Mouse (Mus musculus): Measurements from ENCODE around the gene Chchd6.

Chchd6 gene

GRCm38 (mm10) chr6:89508725-89509124, 86.7 kb downstream of the Chchd6 start:
- DNase-seq (ENCODE audit: low spot score): no peak

GRCm38 (mm10) chr6:89508263-89508662, 87.2 kb downstream of the Chchd6 start:
- DNase-seq (ENCODE audit: low spot score): peak; percentile 19

GRCm38 (mm10) chr6:89499961-89500360, 95.5 kb downstream of the Chchd6 start:
- no peak for DNase-seq (ENCODE audit: low spot score)

GRCm38 (mm10) chr6:89498764-89499516, 96.5 kb downstream of the Chchd6 start:
- DNase-seq (ENCODE audit: low spot score): peak; percentile 87

- no peak for DNase-seq (ENCODE audit: low spot score)
These were observed 98.5 kb downstream of the Chchd6 start for GRCm38 (mm10) chr6:89496916-89497315.

GRCm38 (mm10) chr6:89492368-89492767, 103.1 kb downstream of the Chchd6 start:
- no peak for DNase-seq (ENCODE audit: low spot score)

GRCm38 (mm10) chr6:89490369-89490768, 105.1 kb downstream of the Chchd6 start:
- DNase-seq (ENCODE audit: low spot score): no peak

- no peak for DNase-seq (ENCODE audit: low spot score)
These were observed 105.9 kb downstream of the Chchd6 start for GRCm38 (mm10) chr6:89489533-89489932.

- peak; percentile 25 for DNase-seq (ENCODE audit: low spot score)
These were observed 109.4 kb downstream of the Chchd6 start for GRCm38 (mm10) chr6:89486055-89486454.

- no peak for DNase-seq (ENCODE audit: low spot score)
These were observed 114.3 kb downstream of the Chchd6 start for GRCm38 (mm10) chr6:89481192-89481591.

- no peak for DNase-seq (ENCODE audit: low spot score)
These were observed 127.5 kb downstream of the Chchd6 start for GRCm38 (mm10) chr6:89467908-89468307.

- no peak for DNase-seq (ENCODE audit: low spot score)
These were observed 128.2 kb downstream of the Chchd6 start for GRCm38 (mm10) chr6:89467290-89467689.

GRCm38 (mm10) chr6:89466875-89467274, 128.6 kb downstream of the Chchd6 start:
- peak; percentile 37 for DNase-seq (ENCODE audit: low spot score)

GRCm38 (mm10) chr6:89466053-89466708, 129.3 kb downstream of the Chchd6 start:
- DNase-seq (ENCODE audit: low spot score): no peak

GRCm38 (mm10) chr6:89462223-89462760, 133.2 kb downstream of the Chchd6 start:
- no peak for DNase-seq (ENCODE audit: low spot score)

- peak; percentile 31 for DNase-seq (ENCODE audit: low spot score)
These were observed 133.9 kb downstream of the Chchd6 start for GRCm38 (mm10) chr6:89461250-89462222.

- DNase-seq (ENCODE audit: low spot score): no peak
These were observed 135.8 kb downstream of the Chchd6 start for GRCm38 (mm10) chr6:89459634-89460033.

GRCm38 (mm10) chr6:89457601-89458000, 137.9 kb downstream of the Chchd6 start:
- no peak for DNase-seq (ENCODE audit: low spot score)

GRCm38 (mm10) chr6:89456409-89456961, 139.0 kb downstream of the Chchd6 start:
- peak; percentile 32 for DNase-seq (ENCODE audit: low spot score)

- DNase-seq (ENCODE audit: low spot score): peak; percentile 45
These were observed 139.9 kb downstream of the Chchd6 start for GRCm38 (mm10) chr6:89455523-89456000.

GRCm38 (mm10) chr6:89454437-89454836, 141.0 kb downstream of the Chchd6 start:
- DNase-seq (ENCODE audit: low spot score): no peak
